Mouse (Mus musculus): ENCODE data around the gene Myrfl. TPM values are rescaled to one million over a fixed set of nuclear protein-coding genes. Genes with fewer than 3 reads are reported as not detected.
A peak's percentile ranks its signal among the peaks of the same experiment; 100 is the strongest.

Gene Myrfl
- total and polyA plus RNA-seq, 2 experiments from 2014 or later, result 0.04 TPM; not detected in 1

- no peaks in the 10 kb centered on the region for H3K4me1 ChIP-seq (ENCODE audit: insufficient read depth, low read length)
- WGBS, result 91% methylated on average over 6 of the region's 6 CpGs
- no peak for DNase-seq (ENCODE audit: low spot score)
- no peak for TF ChIP-seq CTCF (IDR thresholded peaks at IDR 0.05; ENCODE audit: low read depth)
- ATAC-seq, result no peak
- no peak overlapping the region for H3K4me3 ChIP-seq (ENCODE audit: low read length)
- H3K4me2 ChIP-seq (ENCODE audit: low read depth, low read length), result no peak overlapping the region
- H3K27ac ChIP-seq, result no peak overlapping the region
- no peaks in the 10 kb centered on the region for H3K9me3 ChIP-seq (ENCODE audit: low read length)
- no peaks in the 10 kb centered on the region for H3K36me3 ChIP-seq (ENCODE audit: insufficient read depth, low read length)
- H3K9ac ChIP-seq (replicated peaks; ENCODE audit: low read length), result no peak overlapping the region
- H3K27me3 ChIP-seq (ENCODE audit: insufficient read depth, low read length), result no peaks in the 10 kb centered on the region
Measured at GRCm38 (mm10) chr10:116830676-116831075, 66.0 kb downstream of the Myrfl start.

- no peaks in the 10 kb centered on the region for H3K27me3 ChIP-seq (ENCODE audit: insufficient read depth, low read length)
- 49% methylated on average over 4 of the region's 4 CpGs for WGBS
- H3K27ac ChIP-seq, result no peak overlapping the region
- no peak overlapping the region for H3K4me3 ChIP-seq (ENCODE audit: low read length)
- TF ChIP-seq CTCF (IDR thresholded peaks at IDR 0.05; ENCODE audit: low read depth), result no peak
- H3K4me1 ChIP-seq (ENCODE audit: insufficient read depth, low read length), result no peaks in the 10 kb centered on the region
- DNase-seq (ENCODE audit: low spot score), result peak; percentile 5
- no peaks in the 10 kb centered on the region for H3K36me3 ChIP-seq (ENCODE audit: insufficient read depth, low read length)
- no peak overlapping the region for H3K4me2 ChIP-seq (ENCODE audit: low read depth, low read length)
- no peaks in the 10 kb centered on the region for H3K9me3 ChIP-seq (ENCODE audit: low read length)
- H3K9ac ChIP-seq (replicated peaks; ENCODE audit: low read length), result no peak overlapping the region
- ATAC-seq, result peak; percentile 55; the same call in 1 of the 2 replicates
Measured at GRCm38 (mm10) chr10:116828099-116828498, 68.6 kb downstream of the Myrfl start.

GRCm38 (mm10) chr10:116827306-116827705 lies 69.4 kb downstream of the Myrfl start:
- TF ChIP-seq CTCF (IDR thresholded peaks at IDR 0.05; ENCODE audit: low read depth), result no peak

GRCm38 (mm10) chr10:116815311-116816060 lies 81.2 kb downstream of the Myrfl start:
- ATAC-seq (no peak), DNase-seq (ENCODE audit: low spot score) (no peak)
- WGBS, result 26% methylated on average over 15 of the region's 15 CpGs
- no peaks in the 10 kb centered on the region for H3K36me3 ChIP-seq (ENCODE audit: insufficient read depth, low read length)
- H3K4me2 ChIP-seq (ENCODE audit: low read depth, low read length), result no peak overlapping the region
- no peak for TF ChIP-seq CTCF (IDR thresholded peaks at IDR 0.05; ENCODE audit: low read depth)
- no peak overlapping the region for H3K9ac ChIP-seq (replicated peaks; ENCODE audit: low read length)
- H3K27ac ChIP-seq, result no peak overlapping the region
- no peaks in the 10 kb centered on the region for H3K27me3 ChIP-seq (ENCODE audit: insufficient read depth, low read length)
- H3K4me1 ChIP-seq (ENCODE audit: insufficient read depth, low read length), result no peaks in the 10 kb centered on the region
- H3K4me3 ChIP-seq (ENCODE audit: low read length), result no peak overlapping the region
- H3K9me3 ChIP-seq (ENCODE audit: low read length), result no peaks in the 10 kb centered on the region

More at GRCm38 (mm10) chr10:116827306-116827705, 69.4 kb downstream of the Myrfl start:
- Histone ChIP-seq H3K4me2 (ENCODE audit: low read depth, low read length) (no peak overlapping the region), H3K4me1 (ENCODE audit: insufficient read depth, low read length) (no peaks in the 10 kb centered on the region), H3K27me3 (ENCODE audit: insufficient read depth, low read length) (no peaks in the 10 kb centered on the region), H3K27ac (no peak overlapping the region), H3K4me3 (ENCODE audit: low read length) (no peak overlapping the region), H3K9me3 (ENCODE audit: low read length) (no peaks in the 10 kb centered on the region), H3K36me3 (ENCODE audit: insufficient read depth, low read length) (no peaks in the 10 kb centered on the region), H3K9ac (replicated peaks; ENCODE audit: low read length) (no peak overlapping the region)
- ATAC-seq (no peak), DNase-seq (ENCODE audit: low spot score) (no peak)
- WGBS, result 84% methylated on average over 11 of the region's 11 CpGs

GRCm38 (mm10) chr10:116813150-116813549 lies 83.6 kb downstream of the Myrfl start:
- no peak for TF ChIP-seq CTCF (IDR thresholded peaks at IDR 0.05; ENCODE audit: low read depth)
- Histone ChIP-seq H3K4me2 (ENCODE audit: low read depth, low read length) (no peak overlapping the region), H3K36me3 (ENCODE audit: insufficient read depth, low read length) (no peaks in the 10 kb centered on the region), H3K4me3 (ENCODE audit: low read length) (no peak overlapping the region), H3K4me1 (ENCODE audit: insufficient read depth, low read length) (no peaks in the 10 kb centered on the region), H3K27me3 (ENCODE audit: insufficient read depth, low read length) (no peaks in the 10 kb centered on the region), H3K27ac (no peak overlapping the region), H3K9me3 (ENCODE audit: low read length) (no peaks in the 10 kb centered on the region), H3K9ac (replicated peaks; ENCODE audit: low read length) (no peak overlapping the region)
- no peak for DNase-seq (ENCODE audit: low spot score)
- ATAC-seq, result no peak
- WGBS, result 91% methylated on average over 9 of the region's 9 CpGs

- TF ChIP-seq CTCF (IDR thresholded peaks at IDR 0.05; ENCODE audit: low read depth), result no peak
- DNase-seq (ENCODE audit: low spot score) (no peak), ATAC-seq (peak; percentile 43; the same call in 1 of the 2 replicates)
- no peak overlapping the region for H3K9ac ChIP-seq (replicated peaks; ENCODE audit: low read length)
- no peaks in the 10 kb centered on the region for H3K27me3 ChIP-seq (ENCODE audit: insufficient read depth, low read length)
- H3K4me1 ChIP-seq (ENCODE audit: insufficient read depth, low read length), result no peaks in the 10 kb centered on the region
- no peaks in the 10 kb centered on the region for H3K9me3 ChIP-seq (ENCODE audit: low read length)
- H3K4me2 ChIP-seq (ENCODE audit: low read depth, low read length), result no peak overlapping the region
- H3K27ac ChIP-seq, result no peak overlapping the region
- 75% methylated on average over 15 of the region's 15 CpGs for WGBS
- no peak overlapping the region for H3K4me3 ChIP-seq (ENCODE audit: low read length)
- H3K36me3 ChIP-seq (ENCODE audit: insufficient read depth, low read length), result no peaks in the 10 kb centered on the region
Measured at GRCm38 (mm10) chr10:116810738-116811137, 86.0 kb downstream of the Myrfl start.

GRCm38 (mm10) chr10:116809383-116809782 lies 87.3 kb downstream of the Myrfl start:
- H3K4me1 ChIP-seq (ENCODE audit: insufficient read depth, low read length), result no peaks in the 10 kb centered on the region
- no peak for ATAC-seq
- TF ChIP-seq CTCF (IDR thresholded peaks at IDR 0.05; ENCODE audit: low read depth), result no peak
- H3K9me3 ChIP-seq (ENCODE audit: low read length), result no peaks in the 10 kb centered on the region
- no peak overlapping the region for H3K9ac ChIP-seq (replicated peaks; ENCODE audit: low read length)
- H3K36me3 ChIP-seq (ENCODE audit: insufficient read depth, low read length), result no peaks in the 10 kb centered on the region
- no peak overlapping the region for H3K4me3 ChIP-seq (ENCODE audit: low read length)
- H3K27me3 ChIP-seq (ENCODE audit: insufficient read depth, low read length), result no peaks in the 10 kb centered on the region
- WGBS, result 89% methylated on average over 9 of the region's 9 CpGs
- no peak overlapping the region for H3K27ac ChIP-seq
- DNase-seq (ENCODE audit: low spot score), result no peak
- no peak overlapping the region for H3K4me2 ChIP-seq (ENCODE audit: low read depth, low read length)

Data from hindbrain, postnatal 0 days (tissue).